Mouse (Mus musculus) stomach, embryonic 14.5 days (tissue): ENCODE results near the gene Rnf220. TPM values are rescaled to one million over a fixed set of nuclear protein-coding genes. Genes with fewer than 3 reads are reported as not detected.
"Not testable (repeated sequence)": the region's sequence is repeated elsewhere in the genome, so short reads cannot be mapped to it uniquely, and the experiment has no call there.

Experiments
- ATAC-seq: fragments of 200-750 bp; cut with Nextera tagmentation; 2 replicates; pipeline ENCODE4 v1.8.0; 2017; ENCODE audit warnings: low read depth, moderate TSS enrichment; ENCODE audit not compliant: insufficient number of reproducible peaks, insufficient read depth, low FRiP score
- H3K27ac ChIP-seq: fragments of 300-500 bp; sonication (generic); 2 replicates; pipeline ENCODE4 v1.5.1; 2014; ENCODE audit warnings: mild to moderate bottlenecking, low read length, moderate library complexity, mixed read lengths
- H3K27me3 ChIP-seq: fragments of 300-500 bp; sonication (generic); 2 replicates; pipeline ENCODE4 v1.6.1; 2014; ENCODE audit warnings: low read length, control low read depth, mixed read lengths; ENCODE audit not compliant: control insufficient read depth, insufficient read depth
- H3K36me3 ChIP-seq: fragments of 300-500 bp; sonication (generic); 2 replicates; pipeline ENCODE4 v1.6.1; 2014; ENCODE audit warnings: mild to moderate bottlenecking, control low read depth, low read length, moderate library complexity, mixed read lengths; ENCODE audit not compliant: control insufficient read depth, insufficient read depth
- H3K4me1 ChIP-seq: fragments of 300-500 bp; sonication (generic); 2 replicates; pipeline ENCODE4 v1.6.1; 2014; ENCODE audit warnings: low read length, control low read depth, mixed read lengths; ENCODE audit not compliant: control insufficient read depth, insufficient read depth
- H3K4me2 ChIP-seq: fragments of 300-500 bp; sonication (generic); replicated peaks from 2 replicates; pipeline ENCODE4 v1.6.1; 2014; ENCODE audit warnings: low read depth, low read length, control low read depth
- H3K4me3 ChIP-seq: fragments of 300-500 bp; sonication (generic); 2 replicates; pipeline ENCODE4 v1.5.1; 2014; ENCODE audit warnings: low read depth, low read length, control low read depth
- H3K9ac ChIP-seq: fragments of 300-500 bp; sonication (generic); replicated peaks from 2 replicates; pipeline ENCODE4 v1.6.1; 2014; ENCODE audit warnings: low read depth, mild to moderate bottlenecking, control low read depth, low read length, moderate library complexity, mixed read lengths
- H3K9me3 ChIP-seq: fragments of 300-500 bp; sonication (generic); 2 replicates; pipeline ENCODE4 v1.6.1; 2016; ENCODE audit warnings: low read depth, low read length, control low read depth; ENCODE audit not compliant: control insufficient read depth
- WGBS: fragments of 180-500 bp; shearing (Covaris S2); extraction: QIAGEN DNeasy Blood & Tissue Kit; methylation state at CpG from one replicate; pipeline ENCODE4 v1.1.7; 2014; 5-methylcytosine and 5-hydroxymethylcytosine counted together
- polyA plus RNA-seq: library from polyadenylated mRNA; unstranded; fragments of >200 nt; fragmentation: Nextera tagmentation; extraction: Ambion mirVana; gene quantifications from 2 replicates; pipeline ENCODE4 v1.2.1, GENCODE M21; 2014

The Rnf220 gene
- polyA plus RNA-seq, 1 experiment from 2014 or later, result 54.5 TPM

DNA sequence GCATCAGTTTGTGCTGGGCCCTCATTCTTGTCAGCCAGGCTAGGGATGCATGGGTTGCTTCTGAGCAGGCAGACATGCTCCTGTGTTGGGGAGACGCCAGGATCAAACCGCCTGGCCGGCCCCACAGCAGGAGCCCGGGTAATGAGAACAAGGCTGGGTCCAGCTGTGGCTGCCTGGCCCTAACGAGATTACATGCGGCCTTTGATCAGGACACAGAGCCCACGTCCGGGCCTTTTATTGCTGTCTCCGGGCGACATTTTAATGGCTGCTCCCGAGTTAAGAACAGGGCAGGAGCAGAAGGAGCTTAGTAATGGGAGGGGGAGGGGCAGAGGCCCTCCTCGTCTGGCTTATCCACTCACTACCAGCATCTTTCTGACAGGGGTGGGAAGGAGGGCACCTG lies 224.4 kb downstream of the Rnf220 start:
- no peak overlapping the region for H3K27ac ChIP-seq
- peaks cover 7% of the 10 kb centered on the region for H3K9me3 ChIP-seq
- peaks cover 15% of the 10 kb centered on the region for H3K4me1 ChIP-seq
- H3K27me3 ChIP-seq, result no peaks in the 10 kb centered on the region
- H3K4me2 ChIP-seq, result no peak overlapping the region
- ATAC-seq, result no peak
- H3K4me3 ChIP-seq, result no peak overlapping the region
- no peak overlapping the region for H3K9ac ChIP-seq
- WGBS, result 36% methylated on average over 12 of the region's 12 CpGs
- peaks cover 36% of the 10 kb centered on the region for H3K36me3 ChIP-seq

DNA sequence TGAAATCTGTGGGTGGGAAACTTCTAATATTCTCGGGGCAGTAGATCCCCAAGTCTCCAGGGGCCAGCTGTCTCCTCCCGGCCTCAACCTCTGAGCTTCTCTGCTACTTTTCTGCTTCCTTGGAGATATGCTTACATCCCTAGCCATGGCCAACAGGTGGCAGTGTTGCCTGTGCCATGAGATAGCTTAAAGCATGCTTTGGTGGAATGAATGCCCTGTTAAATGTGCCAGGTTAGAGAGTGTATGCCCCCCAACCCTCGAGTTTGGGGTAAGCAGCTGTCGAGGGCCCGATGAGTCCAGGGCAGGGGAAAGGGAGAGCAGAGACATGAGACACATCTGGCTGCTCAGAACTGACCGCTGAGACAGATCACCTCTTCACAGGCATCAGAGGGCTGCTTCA lies 226.6 kb downstream of the Rnf220 start:
- H3K4me3 ChIP-seq, result no peak overlapping the region
- H3K4me1 ChIP-seq, result no peaks in the 10 kb centered on the region
- ATAC-seq, result 0 out of 2 replicates have a peak, but pooled peaks have one; percentile 35
- WGBS, result 9% methylated on average over 6 of the region's 6 CpGs
- no peak overlapping the region for H3K9ac ChIP-seq
- H3K36me3 ChIP-seq, result peaks cover 25% of the 10 kb centered on the region
- no peak overlapping the region for H3K4me2 ChIP-seq
- no peaks in the 10 kb centered on the region for H3K27me3 ChIP-seq
- H3K9me3 ChIP-seq, result peaks cover 7% of the 10 kb centered on the region
- H3K27ac ChIP-seq, result no peak overlapping the region

DNA sequence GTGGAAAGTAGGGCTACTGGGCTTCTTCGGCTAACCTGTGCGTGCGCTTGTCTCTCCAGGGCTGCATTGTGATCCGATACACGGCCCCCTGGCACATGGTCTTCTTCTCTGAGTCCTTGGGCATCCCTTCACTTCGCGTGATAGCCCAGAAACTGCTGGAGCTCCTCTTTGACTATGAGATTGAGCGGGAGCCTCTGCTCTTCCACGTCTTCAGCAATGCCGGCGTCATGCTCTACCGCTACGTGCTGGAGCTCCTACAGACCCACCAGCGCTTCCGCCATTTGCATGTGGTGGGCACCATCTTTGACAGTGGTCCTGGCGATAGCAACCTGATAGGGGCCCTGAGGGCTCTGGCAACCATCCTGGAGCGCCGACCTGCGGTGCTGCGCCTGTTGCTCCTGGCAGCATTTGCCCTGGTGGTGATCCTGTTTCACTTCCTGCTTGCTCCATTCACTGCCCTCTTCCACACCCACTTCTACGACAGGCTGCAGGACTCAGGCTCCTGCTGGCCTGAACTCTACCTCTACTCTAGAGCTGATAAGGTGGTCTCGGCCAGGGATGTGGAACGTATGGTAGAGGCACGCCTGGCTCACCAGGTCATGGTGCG lies 228.9 kb downstream of the Rnf220 start:
- H3K4me1 ChIP-seq, result no peaks in the 10 kb centered on the region
- H3K9ac ChIP-seq, result no peak overlapping the region
- 91% methylated on average over 25 of the region's 25 CpGs for WGBS
- H3K36me3 ChIP-seq, result peaks cover 16% of the 10 kb centered on the region
- H3K4me3 ChIP-seq, result no peak overlapping the region
- no peaks in the 10 kb centered on the region for H3K9me3 ChIP-seq
- no peaks in the 10 kb centered on the region for H3K27me3 ChIP-seq
- no peak overlapping the region for H3K4me2 ChIP-seq
- H3K27ac ChIP-seq, result no peak overlapping the region
- no peak for ATAC-seq

DNA sequence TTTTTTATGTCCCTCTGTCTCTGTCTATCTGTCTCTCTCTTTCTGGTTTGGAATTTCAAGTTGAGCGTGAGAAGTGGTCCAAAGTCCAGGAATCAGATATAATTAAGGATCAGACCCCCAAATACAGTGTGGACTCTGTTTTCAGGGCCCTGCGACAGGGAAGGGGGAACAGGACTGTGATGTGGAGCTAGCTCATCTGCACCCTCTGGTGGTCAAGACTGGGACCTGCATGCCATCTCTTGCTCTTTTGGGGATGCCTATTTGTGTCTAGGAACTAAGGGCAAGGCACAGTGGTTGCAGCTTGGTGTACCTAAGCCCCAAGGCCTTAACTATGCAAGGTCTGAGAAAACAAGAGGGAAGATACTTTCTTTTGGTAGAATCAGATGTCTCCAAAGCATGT lies 229.6 kb downstream of the Rnf220 start:
- Histone ChIP-seq H3K4me1 (no peaks in the 10 kb centered on the region), H3K4me2 (no peak overlapping the region), H3K9me3 (no peaks in the 10 kb centered on the region), H3K36me3 (peaks cover 9% of the 10 kb centered on the region; the same call in 1 of the 2 replicates), H3K27me3 (no peaks in the 10 kb centered on the region), H3K4me3 (no peak overlapping the region), H3K9ac (no peak overlapping the region), H3K27ac (no peak overlapping the region)
- ATAC-seq, result no peak
- 7% methylated on average over 2 of the region's 2 CpGs for WGBS

DNA sequence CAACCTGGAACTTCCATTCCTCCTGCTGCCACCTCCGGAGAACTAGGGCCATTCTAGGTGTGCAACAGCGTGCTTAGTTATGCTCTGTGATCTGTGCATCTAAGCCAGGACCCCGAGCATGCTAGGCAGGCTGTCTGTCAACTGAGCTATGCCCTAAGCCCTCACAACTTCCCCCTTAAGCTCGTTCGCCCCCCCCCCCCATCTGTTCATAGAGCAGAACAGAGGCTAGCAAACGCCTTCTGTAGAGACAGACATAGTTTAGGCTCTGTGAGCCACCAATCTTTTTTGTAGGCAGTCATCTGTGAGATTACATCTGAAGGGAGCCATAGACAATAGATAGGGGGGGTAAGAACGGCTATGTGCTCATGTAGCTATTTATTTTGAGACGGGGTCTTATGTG lies 233.9 kb downstream of the Rnf220 start:
- no peak for ATAC-seq
- H3K4me3 ChIP-seq, result no peak overlapping the region
- no peak overlapping the region for H3K9ac ChIP-seq
- no peaks in the 10 kb centered on the region for H3K4me1 ChIP-seq
- WGBS, result 69% methylated on average over 8 of the region's 8 CpGs
- no peaks in the 10 kb centered on the region for H3K27me3 ChIP-seq
- no peaks in the 10 kb centered on the region for H3K9me3 ChIP-seq
- H3K4me2 ChIP-seq, result no peak overlapping the region
- peaks cover under 1% of the 10 kb centered on the region; the same call in 1 of the 2 replicates for H3K36me3 ChIP-seq
- H3K27ac ChIP-seq, result no peak overlapping the region

DNA sequence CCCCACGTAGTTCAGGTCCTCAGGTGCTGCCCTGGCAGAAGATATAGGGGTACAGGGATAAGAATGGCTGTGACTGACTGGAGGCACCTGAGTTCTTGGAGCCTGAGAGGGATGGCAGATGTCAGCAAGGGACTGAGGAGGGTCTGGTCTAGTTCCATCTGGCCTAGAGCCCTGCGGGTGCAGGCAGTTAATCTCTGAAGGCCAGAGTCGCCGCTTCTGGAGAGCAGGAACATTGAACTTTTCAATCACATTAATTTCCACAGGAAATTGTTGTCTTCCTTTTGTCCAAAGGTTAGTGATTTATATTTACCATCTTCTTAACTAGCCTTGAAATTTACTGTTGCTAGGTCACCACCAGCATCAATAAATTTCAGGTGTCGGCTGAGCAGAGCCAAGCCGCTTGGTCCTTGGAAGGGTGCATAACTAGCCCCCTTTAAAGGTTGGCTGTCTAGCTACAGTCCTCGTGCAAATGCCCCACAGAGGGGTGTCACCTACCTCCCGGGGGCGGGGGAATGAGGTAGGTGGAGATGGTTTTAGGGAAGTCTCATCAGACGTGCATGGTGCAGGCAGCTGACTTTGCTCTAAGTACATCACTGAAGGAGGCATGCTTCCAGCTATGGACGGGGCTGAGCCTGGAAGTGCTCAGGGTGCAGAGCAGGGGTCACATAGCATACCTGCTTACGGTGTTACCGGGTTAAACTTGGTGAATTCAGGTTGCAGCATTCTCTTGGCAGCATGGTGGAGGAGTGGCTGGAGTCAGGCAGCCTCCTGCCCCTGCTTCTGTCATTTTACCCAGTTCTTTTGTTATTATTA lies 234.5 kb downstream of the Rnf220 start:
- H3K4me1 ChIP-seq, result no peaks in the 10 kb centered on the region
- H3K27me3 ChIP-seq, result no peaks in the 10 kb centered on the region
- WGBS, result 50% methylated on average over 13 of the region's 13 CpGs
- no peaks in the 10 kb centered on the region for H3K9me3 ChIP-seq
- no peak overlapping the region for H3K4me3 ChIP-seq
- no peak overlapping the region for H3K9ac ChIP-seq
- no peaks in the 10 kb centered on the region for H3K36me3 ChIP-seq
- ATAC-seq, result no peak
- no peak overlapping the region for H3K4me2 ChIP-seq
- H3K27ac ChIP-seq, result no peak overlapping the region

DNA sequence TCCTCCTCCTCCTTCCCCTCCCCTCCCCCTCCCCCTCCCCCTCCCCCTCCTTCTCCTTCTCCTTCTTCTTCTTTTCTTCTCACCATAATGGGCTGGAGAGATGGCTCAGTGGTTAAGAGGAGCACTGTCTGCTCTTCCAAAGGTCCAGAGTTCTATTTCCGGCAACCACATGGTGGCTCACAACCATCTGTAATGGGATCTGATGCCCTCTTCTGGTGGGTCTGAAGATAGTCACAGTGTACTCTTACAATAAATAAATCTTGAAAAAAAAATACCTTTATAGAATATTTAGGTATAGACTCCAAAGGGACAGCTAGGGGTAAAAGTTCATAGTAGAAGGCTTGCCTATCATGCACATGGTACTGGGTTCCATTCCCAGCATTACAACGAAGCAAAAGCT lies 235.6 kb downstream of the Rnf220 start:
- Histone ChIP-seq H3K36me3 (no peaks in the 10 kb centered on the region), H3K27ac (no peak overlapping the region), H3K4me3 (no peak overlapping the region), H3K9me3 (no peaks in the 10 kb centered on the region), H3K9ac (no peak overlapping the region), H3K27me3 (no peaks in the 10 kb centered on the region), H3K4me2 (no peak overlapping the region), H3K4me1 (no peaks in the 10 kb centered on the region)
- WGBS, result 65% methylated on average over 2 of the region's 2 CpGs
- ATAC-seq, result no peak

DNA sequence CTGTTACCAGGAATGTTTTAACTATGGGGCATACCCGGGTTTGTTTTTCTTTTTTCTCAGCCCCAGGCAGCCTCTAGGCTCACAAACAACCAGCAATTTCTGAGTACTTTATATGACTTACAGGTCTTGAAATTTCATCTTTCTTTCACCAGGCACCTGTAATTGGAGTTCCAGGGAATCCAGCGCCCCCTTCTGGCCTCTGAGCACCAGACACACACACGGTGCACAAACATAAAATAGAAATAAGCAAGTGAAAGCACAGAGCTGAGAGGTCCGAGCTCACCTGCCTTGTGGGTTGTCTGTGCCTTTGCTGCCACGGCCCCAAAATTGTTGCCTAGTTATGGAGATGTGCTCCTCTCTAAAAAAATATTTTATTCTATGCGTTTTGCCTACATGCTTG lies 236.9 kb downstream of the Rnf220 start:
- WGBS, result 73% methylated on average over 6 of the region's 6 CpGs
- not testable (repeated sequence) for H3K4me2 ChIP-seq, H3K27me3 ChIP-seq, ATAC-seq, H3K27ac ChIP-seq, H3K36me3 ChIP-seq, H3K4me3 ChIP-seq, H3K4me1 ChIP-seq, H3K9me3 ChIP-seq, H3K9ac ChIP-seq
